Mouse (Mus musculus) monocyte, adult 5-6 weeks (primary cell): Measurements from ENCODE around the gene Cblb. TPM values are rescaled to one million over a fixed set of nuclear protein-coding genes. Genes with fewer than 3 reads are reported as not detected.

Experiments
- ATAC-seq: fragments of 153-309, 156-312 bp; replicated peaks from 2 replicates; pipeline ENCODE4 v1.8.0; 2017; ENCODE audit warnings: mild to moderate bottlenecking; ENCODE audit not compliant: low TSS enrichment, insufficient number of reproducible peaks, severe bottlenecking, poor library complexity, low FRiP score
- total RNA-seq: library from RNA; stranded (forward); fragments of 200-1000, 200-491, 200-594 nt; gene quantifications from 3 replicates; pipeline ENCODE4 v1.2.3, GENCODE M21; 2017

Cblb gene
- total RNA-seq, 1 experiment from 2014 or later: 61.3 TPM

DNA sequence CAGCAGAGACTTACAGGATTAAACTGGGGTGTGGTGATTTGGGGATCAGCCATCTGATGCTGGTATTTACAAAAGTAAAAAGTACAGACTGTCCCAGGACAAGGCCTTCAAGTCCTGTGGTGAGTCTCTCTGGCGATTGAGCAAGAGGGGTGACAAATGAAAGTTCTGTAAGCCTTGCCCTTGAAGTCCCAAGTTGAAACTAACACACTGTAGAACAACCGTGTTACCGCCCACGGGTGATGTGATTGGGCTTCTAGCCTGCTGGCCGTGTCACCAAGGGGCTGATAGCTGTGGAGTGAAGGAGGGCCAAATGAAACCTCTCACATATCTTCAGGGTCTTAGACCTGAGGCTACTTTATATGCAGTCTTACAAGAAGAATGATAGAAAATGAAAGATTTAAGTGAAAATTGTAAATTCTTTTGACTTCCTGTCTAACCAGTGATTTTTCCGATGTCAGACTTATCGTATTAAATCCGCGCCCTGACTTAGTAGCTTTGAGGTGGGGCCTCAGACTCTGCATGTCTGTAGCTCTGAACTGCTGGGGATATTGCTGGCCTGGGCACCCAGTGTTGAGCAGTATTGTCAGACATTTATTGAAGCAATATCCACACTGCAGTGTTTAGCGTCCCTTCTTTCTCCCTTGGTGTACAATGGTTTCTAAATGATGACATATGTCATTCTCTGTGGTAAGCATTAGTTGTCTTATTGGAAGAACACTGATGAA is 63.9 kb downstream of the Cblb start:
- peak; percentile 79 for ATAC-seq

DNA sequence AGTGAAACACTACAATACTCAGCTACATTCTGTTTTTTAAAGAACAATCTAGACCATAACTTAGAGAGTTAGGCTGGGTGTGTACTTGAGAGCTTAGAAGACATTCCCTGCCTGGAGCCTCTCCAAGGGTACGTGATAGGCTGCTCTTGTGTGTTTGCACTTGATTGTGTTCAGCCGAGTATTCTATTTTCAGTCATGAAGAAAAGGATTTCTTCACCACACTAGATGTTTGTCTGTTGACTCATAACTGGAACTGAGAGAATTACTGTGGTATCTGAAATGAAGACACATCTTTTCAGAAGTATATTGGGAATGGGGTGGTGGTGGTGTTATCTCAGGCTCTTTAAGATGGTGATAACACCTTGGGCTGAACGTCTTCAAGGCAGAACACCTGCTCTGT is 64.6 kb downstream of the Cblb start:
- 0 out of 2 replicates have a peak, but pooled peaks have one; percentile 15 for ATAC-seq

GRCm38 (mm10) chr16:52100466-52100865 is 69.4 kb downstream of the Cblb start:
- ATAC-seq: no peak

DNA sequence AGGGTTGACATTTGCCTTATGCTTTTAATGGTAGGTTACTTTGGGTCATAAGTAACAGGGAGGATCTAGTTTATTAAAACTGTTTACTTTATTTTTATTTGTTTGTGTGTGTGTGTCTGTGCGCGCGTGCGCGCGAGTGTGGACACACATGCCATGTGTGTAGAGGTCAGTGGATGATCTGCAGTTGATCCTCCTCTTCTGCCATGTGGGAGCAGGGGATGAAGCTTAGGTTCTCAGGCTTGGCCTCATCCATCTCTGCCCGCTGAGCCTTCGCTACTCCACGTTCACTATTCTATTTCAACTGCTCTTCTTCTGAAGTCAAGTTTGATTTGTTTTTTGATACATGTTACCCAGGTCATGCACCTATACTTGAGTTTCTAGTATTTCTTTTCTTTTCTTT is 73.6 kb downstream of the Cblb start:
- ATAC-seq: no peak

- no peak for ATAC-seq
Observed at GRCm38 (mm10) chr16:52107836-52108235, 76.8 kb downstream of the Cblb start.

GRCm38 (mm10) chr16:52114473-52114872 is 83.4 kb downstream of the Cblb start:
- ATAC-seq: no peak

DNA sequence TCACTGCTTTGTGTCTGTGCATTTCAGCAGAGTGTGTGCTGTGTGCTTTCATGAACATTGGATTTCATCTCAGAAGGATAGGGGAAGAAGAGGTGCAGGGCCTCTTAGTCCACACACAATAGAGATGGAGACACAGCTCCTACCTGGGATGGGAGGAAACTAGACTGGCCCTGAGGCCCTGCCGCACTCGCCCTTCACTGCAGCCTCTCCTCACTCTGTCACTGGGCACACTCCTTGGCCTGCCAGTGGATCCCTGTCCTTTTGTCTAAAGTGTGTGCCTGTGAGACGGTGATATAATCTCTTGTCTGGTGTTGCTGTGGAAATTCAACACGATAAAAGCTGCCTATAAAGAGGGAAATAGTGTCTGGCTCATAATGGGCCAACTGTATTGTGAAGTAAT is 88.0 kb downstream of the Cblb start:
- ATAC-seq: 0 out of 2 replicates have a peak, but pooled peaks have one; percentile 42

- no peak for ATAC-seq
Observed at GRCm38 (mm10) chr16:52124974-52125373, 93.9 kb downstream of the Cblb start.

DNA sequence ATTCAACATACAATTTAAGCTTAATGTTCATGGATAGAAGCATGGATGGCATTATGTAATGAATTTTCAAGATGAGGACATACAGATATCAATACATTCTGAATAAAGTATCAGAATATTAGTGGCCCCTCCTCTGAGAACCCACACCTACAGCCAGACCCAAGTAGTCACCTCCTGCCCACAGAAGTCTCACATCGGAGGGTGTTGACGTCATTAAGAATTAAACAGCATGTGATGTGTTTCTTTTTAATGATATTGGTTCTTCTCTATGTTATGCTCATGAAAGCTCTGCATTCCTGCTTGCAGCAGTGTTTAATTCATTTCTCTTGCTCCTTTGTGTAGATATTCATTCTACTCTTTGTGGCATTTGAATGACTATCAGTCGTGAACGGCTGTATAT is 94.9 kb downstream of the Cblb start:
- ATAC-seq: peak; percentile 42

- ATAC-seq: peak; percentile 36; the same call in 1 of the 2 replicates
Observed at GRCm38 (mm10) chr16:52129357-52129905, 98.4 kb downstream of the Cblb start.

DNA sequence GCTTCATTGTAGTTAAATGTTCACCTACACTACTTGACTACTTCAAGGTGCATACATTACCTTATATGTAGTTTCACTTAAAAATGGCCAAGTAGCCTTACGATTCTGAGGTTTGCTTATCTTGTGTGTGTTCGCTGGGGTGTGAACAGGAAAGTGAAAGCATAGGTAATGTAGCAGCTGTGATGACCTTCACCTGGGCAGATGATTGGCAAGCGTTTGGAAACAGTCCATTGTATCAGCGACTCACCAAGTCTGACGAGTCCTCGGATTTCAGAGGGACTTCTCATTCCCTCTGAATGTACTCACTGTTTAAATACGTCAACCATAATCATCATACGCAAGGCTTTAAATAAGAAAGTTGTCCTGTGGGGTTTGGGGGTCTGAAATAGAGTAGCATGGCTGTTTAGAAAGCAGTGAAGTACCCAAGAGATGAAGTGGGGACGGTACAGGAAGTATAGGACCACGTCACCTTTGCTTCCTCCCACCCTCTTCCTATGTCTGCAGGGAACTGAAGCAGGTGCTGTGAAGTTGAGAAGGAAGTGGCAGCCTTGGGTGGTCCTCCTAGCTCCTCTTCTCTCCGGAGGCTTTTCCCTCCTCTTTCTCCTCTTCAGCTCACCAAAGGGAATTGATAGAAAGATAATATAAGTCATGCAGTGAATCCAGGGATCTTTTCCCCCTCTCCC is 101.9 kb downstream of the Cblb start:
- ATAC-seq: no peak

DNA sequence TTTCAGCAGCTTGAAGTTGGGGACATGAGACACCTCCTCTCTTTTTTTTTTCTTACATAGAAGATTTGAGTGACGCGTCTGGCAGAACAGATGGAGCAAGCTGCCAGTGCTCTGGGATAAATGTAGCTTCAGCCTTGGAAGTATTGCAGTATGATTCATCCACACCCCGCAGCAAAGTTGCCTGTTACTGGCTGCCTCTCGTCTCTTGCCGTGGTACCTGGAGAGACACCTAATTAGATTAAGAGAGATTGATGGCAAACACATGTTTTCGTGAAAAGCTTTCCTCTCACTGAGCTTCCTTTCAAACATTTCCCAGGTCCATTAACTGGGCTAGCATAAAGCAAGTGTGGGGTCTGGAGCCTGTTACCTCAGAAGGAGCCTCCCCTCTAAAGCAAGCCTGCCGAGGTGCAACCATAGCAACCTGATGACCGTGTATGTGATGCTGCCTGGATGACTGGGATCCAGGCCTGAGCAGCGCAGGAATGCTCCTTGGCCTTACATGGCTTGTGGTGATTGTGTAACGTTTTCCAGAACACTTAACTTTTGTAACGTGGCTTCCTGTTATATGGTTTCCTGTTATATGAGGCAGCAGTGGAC is 103.7 kb downstream of the Cblb start:
- 0 out of 2 replicates have a peak, but pooled peaks have one; percentile 42 for ATAC-seq

- no peak for ATAC-seq
Observed at GRCm38 (mm10) chr16:52135689-52136390, 104.8 kb downstream of the Cblb start.

DNA sequence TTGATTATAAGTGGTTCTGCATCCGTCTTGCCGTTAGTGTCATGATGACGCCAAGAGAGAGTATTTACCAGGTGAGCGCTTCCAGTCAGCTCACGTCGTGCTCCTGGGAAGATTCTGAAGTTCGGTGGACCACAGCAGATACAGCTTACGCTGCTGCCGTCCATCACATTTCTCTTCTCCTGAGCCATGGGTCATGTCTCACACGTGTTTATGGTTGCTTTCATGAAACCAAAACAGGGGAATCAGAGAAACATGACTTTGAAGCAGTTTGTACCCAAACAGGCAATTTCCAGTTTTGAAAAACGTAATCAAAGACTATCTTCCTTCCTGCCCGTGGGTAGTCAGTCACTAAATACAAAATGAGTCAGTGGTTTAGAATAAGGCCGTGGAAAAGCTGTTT is 112.1 kb downstream of the Cblb start:
- ATAC-seq: no peak

GRCm38 (mm10) chr16:52143818-52144217 is 112.8 kb downstream of the Cblb start:
- ATAC-seq: no peak

- peak; percentile 91 for ATAC-seq
Observed at GRCm38 (mm10) chr16:52144792-52145191, 113.8 kb downstream of the Cblb start.

GRCm38 (mm10) chr16:52145552-52145951 is 114.5 kb downstream of the Cblb start:
- ATAC-seq: no peak

DNA sequence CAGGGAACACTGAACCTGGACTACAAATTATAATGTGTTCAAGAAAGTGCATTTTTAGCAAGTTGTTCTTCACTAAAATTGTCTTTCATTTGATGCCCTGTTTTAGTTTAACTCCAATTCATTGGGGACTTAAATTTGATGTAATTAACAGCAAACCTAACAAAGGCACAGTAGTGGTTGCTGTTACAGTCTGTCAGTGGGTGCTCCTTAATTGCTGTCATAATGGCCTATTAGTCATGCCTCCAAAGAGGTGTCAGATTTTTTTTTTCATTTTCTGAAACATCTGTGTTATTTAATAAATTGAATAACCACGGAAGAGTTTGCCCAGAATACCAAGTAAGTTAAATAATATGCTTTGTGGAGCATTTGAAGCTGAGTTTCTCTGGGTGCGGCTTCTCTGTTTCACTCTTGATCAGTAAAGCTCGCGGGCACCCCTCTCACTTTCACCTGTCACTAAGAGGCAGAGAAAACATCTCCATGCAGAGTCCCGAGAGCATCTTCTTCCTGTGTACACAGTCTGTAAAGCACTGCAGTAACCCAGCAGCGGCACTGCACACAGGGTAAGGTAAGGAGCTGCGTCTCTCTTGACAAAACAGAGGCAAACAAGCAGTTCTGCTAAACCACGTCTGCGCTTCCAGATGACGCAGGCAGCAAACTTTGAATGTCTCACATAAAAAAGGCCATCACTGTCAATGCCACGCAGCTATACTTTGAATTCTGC is 116.1 kb downstream of the Cblb start:
- no peak for ATAC-seq
